Mouse (Mus musculus) ES-Bruce4 (cell line): Measurements from ENCODE around the gene Ttc38.

ENCODE experiments used
- CTCF ChIP-seq: IDR thresholded peaks from one replicate; pipeline ENCODE4 v1.8.1; 2011; ENCODE audit warnings: low read depth, low read length
- POLR2A ChIP-seq: IDR thresholded peaks from one replicate; pipeline ENCODE4 v1.8.1; 2011; ENCODE audit warnings: low read length; ENCODE audit not compliant: insufficient read depth

GRCm38 (mm10) chr15:85788633-85789032, 43.5 kb upstream of the Ttc38 start:
- TF ChIP-seq POLR2A (no peak), CTCF (no peak)
